Mouse (Mus musculus) cerebellum, postnatal 10 days (tissue): ENCODE results near the gene Tex11.
"Not testable (repeated sequence)": the region's sequence is repeated elsewhere in the genome, so short reads cannot be mapped to it uniquely, and the experiment has no call there.

Experiments
- DNase-seq, 2 experiments: peaks; one replicate each; pipeline ENCODE4 v3.0.0; 2021; ENCODE audit warnings: mixed read lengths in 2 of 2

The Tex11 gene

GRCm38 (mm10) chrX:101059541-101059940, at the start of gene Tex11:
Tex11 (minus strand) TSS chrX:101059667.
- DNase-seq, result no peak

DNA sequence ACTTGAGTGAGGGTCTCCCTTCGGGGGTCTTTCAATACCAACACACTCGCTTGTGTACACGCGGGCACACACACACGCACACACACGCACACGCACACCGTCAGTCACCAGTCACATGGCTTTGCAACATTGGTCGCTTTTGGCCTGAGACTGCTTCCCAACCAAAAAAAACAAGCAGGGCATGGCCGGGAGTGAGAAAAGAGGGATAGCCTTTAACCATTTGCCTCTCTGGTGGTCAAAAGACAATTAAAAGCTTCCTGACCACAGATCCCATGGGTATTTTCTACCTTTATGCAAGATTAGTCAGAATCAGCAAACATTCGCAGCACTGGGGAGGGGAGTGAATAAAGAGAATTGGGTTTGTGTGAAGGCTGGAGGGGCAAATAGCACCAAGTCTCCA, 26.5 kb upstream of the Tex11 start, which contains the start of gene Slc7a3:
Gene Slc7a3 (minus strand): TSS at position 101 of the 400 bp plus-strand sequence.
- DNase-seq, result peak in 1 of 2 experiments; percentile 8

GRCm38 (mm10) chrX:101085211-101085610, 25.7 kb upstream of the Tex11 start:
- DNase-seq, result not testable (repeated sequence)

GRCm38 (mm10) chrX:101084192-101084591, 24.7 kb upstream of the Tex11 start:
- no peak for DNase-seq

GRCm38 (mm10) chrX:101065245-101065644, 5.8 kb upstream of the Tex11 start:
- DNase-seq, result no peak

DNA sequence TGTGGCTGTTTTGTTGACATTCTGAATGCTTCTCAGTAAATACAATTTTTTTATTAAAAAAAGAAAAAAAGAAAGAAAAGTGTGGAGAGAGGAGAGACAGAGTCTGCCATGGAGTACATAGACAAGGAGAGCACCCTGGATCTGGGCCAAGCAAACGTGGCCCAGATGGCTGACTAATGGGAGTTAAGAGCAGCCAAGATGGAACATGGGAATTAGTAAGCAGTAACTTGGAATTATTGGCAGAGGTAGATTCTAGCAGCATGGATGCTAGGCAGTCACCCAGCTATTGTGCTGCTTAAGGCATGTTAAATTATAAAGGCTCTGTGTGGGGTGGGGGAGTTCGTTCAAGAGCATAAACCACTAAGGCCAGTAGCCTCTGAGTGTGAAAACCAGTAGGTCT, 4.0 kb upstream of the Tex11 start:
- peak; percentile 77 to 81 for DNase-seq

DNA sequence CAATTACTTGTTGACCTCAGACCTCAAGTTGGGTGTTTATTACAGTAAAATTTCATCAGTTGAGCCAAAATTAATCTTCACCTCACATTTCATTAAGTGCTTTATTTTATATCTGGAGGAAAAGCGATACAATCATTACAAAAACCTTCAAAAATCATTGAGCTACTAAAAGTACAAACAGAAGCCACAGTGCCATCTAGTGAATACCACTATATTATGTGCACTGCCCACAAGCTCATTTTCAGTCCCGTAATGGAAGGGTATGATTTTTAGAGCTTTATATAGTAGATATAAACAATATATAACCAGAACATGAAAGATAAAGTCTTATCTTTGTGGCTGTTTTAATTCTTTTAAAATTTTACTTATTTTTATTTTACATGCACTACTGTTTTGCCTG, 115.8 kb downstream of the Tex11 start:
- DNase-seq, result peak; percentile 7 to 53

- no peak for DNase-seq
Measured at GRCm38 (mm10) chrX:100839211-100839610, 220.3 kb downstream of the Tex11 start.

- DNase-seq, result no peak
Measured at GRCm38 (mm10) chrX:100832806-100833205, 226.7 kb downstream of the Tex11 start.

DNA sequence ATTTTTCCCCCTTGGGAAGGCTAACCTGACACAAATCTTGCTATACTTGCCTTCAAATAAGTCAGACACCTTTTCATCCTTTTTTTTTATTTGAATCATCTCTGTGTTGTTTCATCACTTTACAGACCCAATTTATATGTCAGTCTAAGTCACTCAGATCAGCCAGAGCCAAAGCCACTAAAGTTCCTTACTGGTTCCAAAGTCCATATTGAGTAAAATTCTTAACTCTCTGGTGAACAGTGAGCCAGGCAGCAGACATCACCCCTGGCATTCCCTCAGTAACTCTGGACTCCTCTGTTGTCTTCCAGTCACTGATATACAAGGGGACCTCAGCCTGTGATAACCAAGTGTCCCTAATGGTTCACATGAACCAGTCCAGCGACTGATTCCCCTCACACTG, 233.9 kb downstream of the Tex11 start:
- no peak for DNase-seq

GRCm38 (mm10) chrX:100821149-100821548, 238.3 kb downstream of the Tex11 start:
- no peak for DNase-seq

DNA sequence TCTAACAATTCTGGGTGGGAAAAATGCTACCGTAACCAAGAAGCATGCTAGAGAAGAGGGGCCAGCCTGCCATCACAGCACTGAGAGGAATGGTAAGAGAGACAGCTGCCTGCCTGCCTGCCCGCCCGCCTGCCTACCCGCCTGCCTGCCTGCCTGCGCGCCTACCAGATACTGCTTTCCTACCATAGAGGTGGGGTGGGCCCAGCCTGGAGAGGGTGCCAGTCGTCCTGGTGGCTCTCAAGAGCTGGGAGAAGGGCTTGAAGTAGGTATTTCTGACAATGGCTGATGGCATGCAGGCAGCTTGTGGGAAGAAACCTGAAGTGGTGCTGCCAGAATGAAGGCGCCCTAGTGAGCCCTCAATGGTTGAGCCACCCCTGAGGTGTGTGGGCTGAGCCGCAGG, 240.8 kb downstream of the Tex11 start:
- no peak for DNase-seq

DNA sequence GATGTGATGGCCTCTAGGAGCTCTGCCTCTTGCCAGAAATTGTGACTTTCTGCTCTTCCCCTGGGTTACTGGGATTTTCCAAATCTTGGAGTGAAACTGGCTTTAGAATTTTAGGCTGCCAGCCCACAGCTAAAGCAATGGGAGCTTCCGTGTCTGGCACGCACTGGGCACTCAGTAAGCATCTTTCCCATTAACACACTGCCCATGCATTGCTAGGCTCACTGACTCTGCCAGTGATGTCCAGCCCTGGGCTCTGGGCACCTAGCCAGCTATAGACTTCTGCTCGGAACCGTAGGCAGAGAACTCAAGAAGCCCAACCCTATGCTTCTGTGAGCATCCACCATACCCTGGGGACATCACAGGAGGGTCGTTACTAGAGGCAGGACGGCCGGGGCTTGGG, 243.7 kb downstream of the Tex11 start:
- DNase-seq, result peak; percentile 80 to 85

GRCm38 (mm10) chrX:100814139-100814538, 245.3 kb downstream of the Tex11 start:
- no peak for DNase-seq

GRCm38 (mm10) chrX:100811129-100811528, 248.3 kb downstream of the Tex11 start:
- no peak for DNase-seq

DNA sequence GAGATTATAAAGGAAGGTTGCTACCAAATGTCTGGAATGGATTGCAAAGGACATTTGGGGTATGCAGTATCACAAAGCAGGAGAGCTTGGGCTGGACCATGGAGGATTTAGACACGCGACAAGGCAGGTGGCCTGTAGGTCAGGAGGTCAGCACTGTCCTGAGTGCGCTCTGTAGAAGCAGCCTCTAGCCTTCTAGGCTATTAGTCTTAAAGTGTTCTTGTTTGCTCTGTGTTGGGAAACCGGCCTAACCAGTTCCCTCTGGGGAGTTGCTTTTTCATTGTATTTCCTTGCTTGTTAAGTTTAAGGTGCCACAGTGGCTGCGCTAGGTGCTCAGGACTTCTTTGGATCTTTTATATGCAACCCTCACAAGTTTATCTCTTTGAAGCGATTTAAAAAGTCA, 257.4 kb downstream of the Tex11 start:
- DNase-seq, result no peak

- no peak for DNase-seq
Measured at GRCm38 (mm10) chrX:100800643-100801042, 258.8 kb downstream of the Tex11 start.

GRCm38 (mm10) chrX:100797851-100798527, 261.5 kb downstream of the Tex11 start:
- no peak for DNase-seq

GRCm38 (mm10) chrX:100797370-100797769, 262.1 kb downstream of the Tex11 start:
- DNase-seq, result no peak

DNA sequence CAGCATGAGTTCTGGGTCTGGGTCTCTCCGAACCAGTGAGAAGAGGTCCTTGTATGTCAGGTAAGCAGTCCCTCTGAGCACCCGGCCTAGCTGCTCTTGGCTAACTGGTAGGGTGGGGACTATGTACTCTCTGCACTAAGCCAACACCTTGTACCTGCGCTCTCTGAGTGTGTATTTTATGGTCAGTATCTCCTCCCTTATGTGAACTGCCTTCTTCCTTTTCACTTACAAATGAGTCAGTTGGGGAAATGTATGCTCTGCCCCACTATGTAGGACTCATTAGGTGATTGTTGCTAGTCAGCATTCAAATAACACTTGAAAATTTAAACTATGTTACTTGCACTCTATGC, 262.8 kb downstream of the Tex11 start:
- DNase-seq, result no peak

- peak; percentile 65 to 74 for DNase-seq
Measured at GRCm38 (mm10) chrX:100796041-100796740, 263.3 kb downstream of the Tex11 start.

- DNase-seq, result no peak
Measured at GRCm38 (mm10) chrX:100789322-100789721, 270.1 kb downstream of the Tex11 start.
